Mouse (Mus musculus) forebrain, embryonic 13.5 days (tissue): ENCODE measurements around the gene Fam83g. TPM values are rescaled to one million over a fixed set of nuclear protein-coding genes. Genes with fewer than 3 reads are reported as not detected.
"Not testable (repeated sequence)": the region's sequence is repeated elsewhere in the genome, so short reads cannot be mapped to it uniquely, and the experiment has no call there.

Source experiments
- ATAC-seq: fragments of 200-750 bp; cut with Nextera tagmentation; 2 replicates; pipeline ENCODE4 v1.8.0; 2017
- H3K27ac ChIP-seq: fragments of 300-500 bp; sonication (generic); 2 replicates; pipeline ENCODE4 v1.5.1; 2015; ENCODE audit warnings: inconsistent platforms, mild to moderate bottlenecking, moderate library complexity
- H3K27me3 ChIP-seq: fragments of 300-500 bp; sonication (generic); 2 replicates; pipeline ENCODE4 v1.6.1; 2015; ENCODE audit warnings: mild to moderate bottlenecking, inconsistent platforms
- H3K36me3 ChIP-seq: fragments of 300-500 bp; sonication (generic); 2 replicates; pipeline ENCODE4 v1.6.1; 2015; ENCODE audit warnings: mild to moderate bottlenecking, inconsistent platforms; ENCODE audit not compliant: poor library complexity, severe bottlenecking
- H3K4me1 ChIP-seq: fragments of 300-500 bp; sonication (generic); 2 replicates; pipeline ENCODE4 v1.6.1; 2015; ENCODE audit warnings: inconsistent platforms
- H3K4me2 ChIP-seq: fragments of 300-500 bp; sonication (generic); 2 replicates; pipeline ENCODE4 v1.6.1; 2015; ENCODE audit warnings: inconsistent platforms, mild to moderate bottlenecking, moderate library complexity
- H3K4me3 ChIP-seq: fragments of 300-500 bp; sonication (generic); 2 replicates; pipeline ENCODE4 v1.5.1; 2015; ENCODE audit warnings: mild to moderate bottlenecking, inconsistent platforms
- H3K9ac ChIP-seq: fragments of 300-500 bp; sonication (generic); 2 replicates; pipeline ENCODE4 v1.6.1; 2015; ENCODE audit warnings: mild to moderate bottlenecking, inconsistent platforms
- H3K9me3 ChIP-seq: fragments of 300-500 bp; sonication (generic); replicated peaks from 2 replicates; pipeline ENCODE4 v1.6.1; 2016; ENCODE audit warnings: inconsistent platforms
- WGBS: fragments of 180-500 bp; shearing (Covaris S2); methylation state at CpG from one replicate; pipeline ENCODE4 v1.1.7; 2015; 5-methylcytosine and 5-hydroxymethylcytosine counted together
- polyA plus RNA-seq: library from polyadenylated mRNA; unstranded; fragments of >200 nt; fragmentation: Nextera tagmentation; extraction: Ambion mirVana; gene quantifications from 2 replicates; pipeline ENCODE4 v1.2.1, GENCODE M21; 2015

The Fam83g gene
- 0.32 and 0.33 TPM in 2 replicates for polyA plus RNA-seq

DNA sequence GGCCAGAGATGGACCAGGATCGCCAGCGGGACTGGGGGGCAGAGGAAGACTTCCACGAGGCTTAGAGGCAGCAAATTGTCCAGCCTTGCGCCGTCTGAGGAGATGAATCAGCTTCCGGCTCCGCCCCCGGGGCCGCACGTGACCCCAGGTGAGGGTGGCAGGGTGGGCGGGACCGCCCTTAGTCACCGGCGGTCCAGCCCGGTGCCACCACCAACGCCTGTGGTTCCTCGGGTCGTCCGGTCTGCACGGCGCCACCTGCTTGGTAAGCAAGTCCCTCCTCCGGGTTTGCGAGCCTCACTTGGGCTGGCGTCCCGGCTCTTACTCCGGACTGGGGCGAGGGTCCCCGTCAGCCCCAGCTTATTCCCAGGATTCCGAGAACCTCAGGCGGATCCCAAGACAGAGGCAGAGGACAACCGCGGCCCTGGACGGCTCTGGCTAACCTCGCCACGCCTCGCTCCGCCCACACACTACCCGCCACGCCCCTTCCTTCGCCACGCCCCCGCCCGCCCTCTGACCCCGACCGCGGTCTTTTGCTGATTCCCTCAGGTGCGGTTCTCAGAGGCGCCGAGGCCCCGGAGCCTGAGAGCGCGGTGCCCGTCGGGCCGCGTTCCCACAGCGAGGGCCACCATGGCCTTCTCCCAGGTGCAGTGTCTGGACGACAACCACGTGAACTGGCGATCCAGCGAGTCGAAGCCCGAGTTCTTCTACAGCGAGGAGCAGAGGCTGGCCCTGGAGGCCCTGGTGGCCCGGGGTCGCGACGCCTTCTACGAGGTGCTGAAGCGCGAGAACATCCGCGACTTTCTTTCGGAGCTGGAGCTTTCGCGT, at the start of gene Fam83g:
Gene Fam83g, plus strand, starts transcription at position 185 of the 825 bp plus-strand sequence.
- Histone ChIP-seq H3K4me1 (peaks cover 12% of the 10 kb centered on the region), H3K27ac (no peak within 1 kb of the TSS), H3K36me3 (no peaks in the 10 kb centered on the region), H3K4me3 (peak within 1 kb of the TSS; percentile 43), H3K27me3 (peaks cover 40% of the 10 kb centered on the region), H3K4me2 (peak within 1 kb of the TSS; percentile 64), H3K9ac (peak within 1 kb of the TSS; percentile 16), H3K9me3 (no peaks in the 10 kb centered on the region)
- ATAC-seq, result 0 out of 2 replicates have a peak, but pooled peaks have one; percentile 24
- WGBS, result 2% methylated on average over 75 of the region's 76 CpGs

DNA sequence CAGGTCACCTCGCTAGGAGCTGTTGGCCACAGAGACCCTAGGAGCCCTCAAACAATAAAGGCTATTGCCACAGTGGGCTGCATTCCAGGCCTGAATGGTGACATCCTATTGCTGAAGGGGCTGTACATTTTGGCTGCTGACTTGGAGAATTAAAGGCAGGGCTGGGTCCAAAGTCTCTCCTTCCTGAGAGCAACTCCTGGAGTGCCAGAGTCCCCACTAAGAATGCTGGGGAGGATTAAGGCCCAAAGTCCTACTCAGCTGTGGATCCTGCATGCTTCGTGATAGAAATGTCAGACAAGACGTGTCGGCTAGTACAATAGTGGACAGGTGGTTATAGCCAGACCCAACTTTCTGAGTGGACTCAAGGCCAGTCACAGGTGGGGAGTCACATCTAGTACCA, 47.6 kb upstream of the Fam83g start:
- not testable (repeated sequence) for H3K9me3 ChIP-seq, H3K4me3 ChIP-seq, H3K9ac ChIP-seq, H3K4me1 ChIP-seq, H3K36me3 ChIP-seq, ATAC-seq, H3K27ac ChIP-seq, H3K27me3 ChIP-seq, H3K4me2 ChIP-seq
- WGBS, result 90% methylated on average over 3 of the region's 4 CpGs

DNA sequence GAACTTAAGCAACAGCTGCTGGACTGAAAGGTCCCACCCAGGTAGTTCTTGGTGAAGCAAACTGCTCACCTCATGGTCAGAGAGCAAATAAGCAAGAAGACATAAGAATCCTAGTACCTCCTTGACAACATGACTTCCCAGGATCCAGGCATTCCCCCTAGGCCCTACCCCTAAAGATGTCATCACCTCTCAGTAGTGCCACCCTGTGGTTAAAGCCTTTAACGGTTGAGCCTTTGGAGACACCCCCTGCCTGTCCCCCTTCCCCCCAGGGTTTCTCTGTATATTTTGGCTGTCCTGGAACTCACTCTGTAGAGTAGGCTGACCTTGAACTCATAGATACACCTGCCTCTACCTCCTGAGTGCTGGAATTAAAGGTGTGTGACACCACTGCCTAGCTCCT, 46.5 kb upstream of the Fam83g start:
- Histone ChIP-seq H3K27ac (no peak overlapping the region), H3K9ac (no peak overlapping the region), H3K36me3 (no peaks in the 10 kb centered on the region), H3K4me3 (no peak overlapping the region), H3K4me2 (no peak overlapping the region), H3K9me3 (no peaks in the 10 kb centered on the region), H3K4me1 (no peaks in the 10 kb centered on the region), H3K27me3 (no peaks in the 10 kb centered on the region)
- 67% methylated on average over 1 of the region's 1 CpGs for WGBS
- ATAC-seq, result no peak

DNA sequence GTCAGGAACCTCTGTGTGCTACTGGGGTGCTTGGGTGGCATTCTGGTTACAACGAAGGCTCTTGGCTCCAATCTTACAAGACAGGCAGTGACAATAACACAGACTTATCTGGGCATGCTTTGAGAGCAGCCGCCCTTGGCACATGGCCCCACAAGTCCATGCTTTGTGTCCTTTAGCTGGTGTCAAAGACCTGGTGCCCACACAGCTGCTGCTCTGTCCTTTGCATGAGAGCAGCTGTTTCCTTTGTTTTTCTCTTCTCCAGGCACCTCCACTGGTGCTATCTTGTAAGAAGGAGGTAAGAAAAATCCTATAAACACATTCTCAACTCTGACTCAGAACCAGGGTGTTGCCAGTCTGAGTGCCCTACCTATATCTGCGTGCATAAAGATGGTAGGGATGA, 46.0 kb upstream of the Fam83g start:
- Histone ChIP-seq H3K4me2 (no peak overlapping the region), H3K9me3 (no peaks in the 10 kb centered on the region), H3K27me3 (no peaks in the 10 kb centered on the region), H3K4me1 (no peaks in the 10 kb centered on the region), H3K4me3 (no peak overlapping the region), H3K36me3 (no peaks in the 10 kb centered on the region), H3K9ac (no peak overlapping the region), H3K27ac (no peak overlapping the region)
- 89% methylated on average over 3 of the region's 3 CpGs for WGBS
- no peak for ATAC-seq

DNA sequence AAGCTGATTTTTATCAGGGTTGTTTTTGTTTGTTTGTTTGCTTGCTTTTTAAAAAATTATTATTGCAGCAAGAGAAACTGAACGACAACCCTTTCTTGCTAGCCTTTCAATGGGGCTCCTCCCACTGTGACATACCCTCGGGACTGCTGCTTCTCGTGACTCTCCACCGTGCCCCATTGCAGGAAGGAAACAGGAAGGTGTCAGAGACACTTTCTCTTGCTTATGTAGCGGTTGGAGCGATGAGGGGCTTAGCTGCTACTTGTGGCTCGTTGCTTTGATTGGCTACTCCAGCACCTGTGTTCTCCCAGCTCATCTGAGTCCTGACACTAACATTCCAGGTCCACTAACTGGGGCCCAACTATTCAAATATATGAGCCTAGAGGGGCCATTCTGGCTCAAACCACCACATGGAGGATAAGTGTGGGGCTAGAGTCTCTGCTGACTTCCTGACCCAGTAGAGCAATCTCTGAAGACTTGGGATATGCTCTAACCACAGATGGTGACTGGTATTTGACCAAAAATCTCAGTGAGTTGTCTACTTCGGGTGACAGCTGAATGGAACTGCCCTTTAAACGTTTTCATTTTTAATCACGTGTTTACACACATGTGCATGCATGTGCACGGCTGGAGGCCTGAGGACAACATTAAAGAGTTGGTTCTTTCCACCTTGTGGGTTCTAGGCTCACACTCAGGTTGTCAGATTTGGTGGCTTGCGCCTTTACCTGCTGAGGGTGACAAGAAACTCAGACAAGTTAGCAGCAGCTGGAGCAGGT, 44.9 kb upstream of the Fam83g start:
- H3K4me1 ChIP-seq, result no peaks in the 10 kb centered on the region
- no peak overlapping the region for H3K4me3 ChIP-seq
- no peak for ATAC-seq
- no peaks in the 10 kb centered on the region for H3K36me3 ChIP-seq
- no peak overlapping the region for H3K9ac ChIP-seq
- H3K4me2 ChIP-seq, result no peak overlapping the region
- H3K27ac ChIP-seq, result no peak overlapping the region
- H3K9me3 ChIP-seq, result no peaks in the 10 kb centered on the region
- 86% methylated on average over 12 of the region's 12 CpGs for WGBS
- no peaks in the 10 kb centered on the region for H3K27me3 ChIP-seq

DNA sequence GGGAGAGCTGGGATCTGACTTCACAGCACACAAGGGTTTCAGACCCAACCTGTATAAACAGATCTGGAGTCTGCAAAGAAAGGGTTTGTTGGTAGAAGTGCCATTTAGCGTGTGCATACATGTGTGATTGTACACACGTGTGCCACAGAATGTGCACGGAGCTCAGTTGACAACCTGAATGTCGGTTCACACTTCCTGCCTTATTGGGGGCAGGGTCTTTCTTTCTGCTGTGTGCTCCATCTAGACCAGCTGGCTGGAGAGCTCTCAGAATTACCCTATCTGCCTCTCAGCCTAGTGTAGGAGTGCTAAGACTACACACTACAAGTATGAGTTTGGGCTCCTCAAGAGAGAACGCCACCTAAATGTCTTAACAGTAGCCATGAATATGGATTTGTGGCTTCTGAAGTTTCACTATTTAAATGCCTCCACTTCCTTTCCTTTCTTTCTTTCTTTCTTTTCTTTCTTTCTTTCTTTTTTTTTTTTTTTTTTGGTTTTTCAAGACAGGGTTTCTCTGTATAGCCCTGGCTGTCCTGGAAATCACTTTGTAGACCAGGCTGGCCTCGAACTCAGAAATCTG, 44.2 kb upstream of the Fam83g start:
- 92% methylated on average over 6 of the region's 6 CpGs for WGBS
- H3K27ac ChIP-seq, result no peak overlapping the region
- no peak for ATAC-seq

DNA sequence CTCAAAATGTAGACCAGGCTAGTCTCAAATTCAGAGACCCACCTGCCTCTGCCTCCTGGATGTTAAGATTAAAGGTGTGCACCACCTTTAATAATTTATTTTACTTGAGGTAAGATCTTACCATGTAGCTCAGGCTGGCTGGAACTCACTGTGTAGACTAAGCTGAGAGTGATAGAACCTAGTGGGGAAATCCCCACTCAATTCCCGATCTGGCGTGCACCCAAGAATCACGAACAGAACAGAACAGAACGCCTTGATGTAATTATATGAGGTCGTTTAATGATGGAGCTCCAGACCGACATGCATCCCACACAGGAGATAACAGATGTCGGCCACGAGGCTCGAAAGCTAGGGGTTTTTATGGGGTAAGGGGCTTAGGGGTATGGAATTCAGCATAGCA, 43.3 kb upstream of the Fam83g start:
- not testable (repeated sequence) for H3K9ac ChIP-seq, H3K27me3 ChIP-seq, H3K4me3 ChIP-seq, H3K9me3 ChIP-seq, H3K36me3 ChIP-seq, H3K27ac ChIP-seq, ATAC-seq, H3K4me2 ChIP-seq, H3K4me1 ChIP-seq
- WGBS, result 70% methylated on average over 9 of the region's 9 CpGs

More for the DNA sequence above, 44.2 kb upstream of the Fam83g start:
- no peaks in the 10 kb centered on the region for H3K4me1 ChIP-seq
- no peak overlapping the region for H3K4me3 ChIP-seq
- H3K9ac ChIP-seq, result no peak overlapping the region
- no peak overlapping the region for H3K4me2 ChIP-seq
- H3K9me3 ChIP-seq, result no peaks in the 10 kb centered on the region
- H3K27me3 ChIP-seq, result no peaks in the 10 kb centered on the region
- no peaks in the 10 kb centered on the region for H3K36me3 ChIP-seq

DNA sequence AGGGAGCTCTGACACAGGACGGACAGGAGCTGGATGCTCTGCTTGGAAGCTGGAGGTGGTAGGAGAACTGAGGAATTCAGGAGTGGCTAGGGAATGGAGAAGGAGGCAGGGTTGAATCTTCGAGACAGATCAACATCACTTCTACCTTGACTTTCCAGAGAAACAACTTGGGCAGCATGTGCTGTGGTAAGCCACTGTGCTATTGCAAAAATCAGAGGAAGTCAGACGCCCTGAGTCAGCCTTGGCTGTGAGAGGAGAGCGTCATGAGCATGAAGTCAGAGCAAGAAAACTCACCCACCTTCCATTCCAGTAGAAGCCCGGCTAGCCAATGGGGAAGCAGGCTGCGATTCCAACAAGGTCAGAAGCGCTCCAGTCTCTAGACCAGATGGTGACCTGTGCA, 41.8 kb upstream of the Fam83g start:
- no peak overlapping the region for H3K4me2 ChIP-seq
- 84% methylated on average over 7 of the region's 7 CpGs for WGBS
- no peaks in the 10 kb centered on the region for H3K9me3 ChIP-seq
- no peaks in the 10 kb centered on the region for H3K36me3 ChIP-seq
- H3K27ac ChIP-seq, result no peak overlapping the region
- no peak overlapping the region for H3K4me3 ChIP-seq
- no peaks in the 10 kb centered on the region for H3K4me1 ChIP-seq
- no peak for ATAC-seq
- H3K9ac ChIP-seq, result no peak overlapping the region
- 0 out of 2 replicates have a peak, but pooled peaks cover 3% of the 10 kb centered on the region for H3K27me3 ChIP-seq

DNA sequence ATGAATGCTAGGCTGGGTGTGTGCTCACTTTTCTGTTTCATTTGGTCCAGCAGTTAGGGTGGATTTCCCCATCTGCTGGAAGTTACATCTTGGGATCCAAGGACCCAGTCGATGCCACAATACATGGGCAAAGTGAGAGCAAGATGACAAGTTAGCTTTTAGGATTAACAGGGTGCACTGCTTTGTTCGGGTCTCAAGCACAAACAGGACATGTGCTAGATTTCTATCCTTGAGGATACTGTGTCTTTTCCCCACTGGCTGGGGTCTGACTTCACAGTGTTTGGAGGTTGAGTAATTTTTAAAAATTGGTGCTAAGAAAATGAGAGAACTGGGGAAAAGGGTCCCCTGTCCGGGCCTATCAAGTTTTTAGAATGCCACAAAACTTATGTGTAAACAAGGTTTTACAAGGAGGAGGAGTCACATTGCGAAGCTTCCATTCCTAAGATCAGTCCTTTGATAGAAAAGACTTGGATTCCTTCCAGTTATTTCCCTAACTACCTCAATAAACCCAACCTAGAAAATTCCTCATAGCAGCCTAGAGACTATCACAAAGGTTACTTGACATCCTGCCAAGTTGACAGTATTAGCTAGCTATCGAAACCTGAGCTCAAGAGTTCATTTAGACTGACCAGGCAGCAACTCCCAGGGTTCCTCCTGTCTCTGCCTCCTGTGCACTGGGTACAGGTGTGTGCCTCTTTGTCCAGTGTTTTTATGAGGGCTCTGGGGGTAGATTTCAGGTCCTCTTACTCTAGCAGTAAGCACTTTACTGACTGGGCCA, 40.5 kb upstream of the Fam83g start:
- no peak for ATAC-seq
- Histone ChIP-seq H3K4me3 (no peak overlapping the region), H3K4me1 (no peaks in the 10 kb centered on the region), H3K4me2 (no peak overlapping the region), H3K9me3 (no peaks in the 10 kb centered on the region), H3K27me3 (0 out of 2 replicates have a peak, but pooled peaks cover 3% of the 10 kb centered on the region), H3K27ac (no peak overlapping the region), H3K36me3 (no peaks in the 10 kb centered on the region), H3K9ac (no peak overlapping the region)
- WGBS, result 83% methylated on average over 5 of the region's 5 CpGs

DNA sequence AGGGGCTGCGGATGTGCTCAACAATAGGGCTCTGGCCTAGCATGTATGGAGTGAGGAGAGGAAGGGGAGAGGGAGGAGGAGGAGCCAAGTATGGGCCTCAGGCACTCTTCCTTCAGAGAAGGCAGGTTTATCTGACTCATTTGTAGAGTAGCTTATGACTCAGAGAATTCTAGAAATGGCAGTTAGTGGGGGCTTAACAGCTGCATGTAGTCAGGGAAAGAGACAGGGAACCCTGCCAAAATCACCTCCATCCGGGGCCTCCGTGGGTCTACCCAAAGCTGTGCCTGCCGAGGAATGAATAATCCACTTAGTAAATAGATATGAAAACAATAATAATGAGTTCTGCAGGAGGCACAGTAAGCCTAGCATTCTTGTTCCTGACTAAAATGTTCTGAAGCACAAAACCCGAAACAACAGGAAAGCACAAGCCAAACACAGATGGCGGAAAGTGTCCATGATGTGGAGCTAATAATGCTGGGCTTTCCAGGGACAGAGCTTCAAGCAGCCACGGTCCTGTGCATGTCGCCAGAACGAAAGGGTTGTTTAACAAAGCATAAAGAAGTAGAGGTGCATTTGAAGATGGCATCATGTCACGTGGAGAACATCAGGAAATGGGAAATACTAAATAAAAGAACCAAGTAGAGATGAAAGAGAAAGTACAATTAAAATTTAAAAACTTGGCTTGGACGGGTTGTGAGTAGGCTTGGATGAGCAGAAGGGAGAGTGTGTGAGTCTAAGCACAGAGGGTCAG, 39.1 kb upstream of the Fam83g start:
- Histone ChIP-seq H3K9ac (no peak overlapping the region), H3K9me3 (no peaks in the 10 kb centered on the region), H3K27ac (no peak overlapping the region), H3K4me2 (no peak overlapping the region), H3K4me3 (no peak overlapping the region), H3K27me3 (0 out of 2 replicates have a peak, but pooled peaks cover 3% of the 10 kb centered on the region), H3K4me1 (no peaks in the 10 kb centered on the region), H3K36me3 (no peaks in the 10 kb centered on the region)
- ATAC-seq, result no peak
- WGBS, result 66% methylated on average over 11 of the region's 11 CpGs

DNA sequence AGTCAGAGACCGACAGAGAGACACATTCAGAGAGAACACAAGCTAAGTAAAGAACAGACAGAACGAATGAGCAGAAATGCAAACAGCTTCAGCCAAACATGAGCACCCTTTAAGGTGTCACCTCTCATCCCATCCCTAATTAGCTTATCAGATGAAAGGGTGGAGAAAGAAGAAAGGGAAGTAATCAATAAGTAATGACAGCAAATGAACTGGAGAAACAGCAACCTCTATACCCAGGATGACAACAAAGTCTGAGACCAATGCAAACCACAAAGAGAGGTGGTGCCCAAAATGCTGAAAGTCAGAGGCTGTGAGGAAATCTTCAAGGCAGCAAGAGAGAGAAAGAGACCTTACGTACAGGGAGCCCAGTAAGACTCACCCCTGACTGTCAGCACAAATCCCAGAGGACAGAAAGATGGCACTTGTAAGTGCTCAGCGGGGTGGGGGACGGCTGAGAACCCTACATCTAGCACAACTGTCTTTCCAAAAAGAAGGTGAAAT, 38.5 kb upstream of the Fam83g start:
- 0 out of 2 replicates have a peak, but pooled peaks cover 3% of the 10 kb centered on the region for H3K27me3 ChIP-seq
- no peak overlapping the region for H3K27ac ChIP-seq
- H3K9ac ChIP-seq, result no peak overlapping the region
- H3K4me3 ChIP-seq, result no peak overlapping the region
- no peak overlapping the region for H3K4me2 ChIP-seq
- no peak for ATAC-seq
- no peaks in the 10 kb centered on the region for H3K4me1 ChIP-seq
- no peaks in the 10 kb centered on the region for H3K9me3 ChIP-seq
- H3K36me3 ChIP-seq, result no peaks in the 10 kb centered on the region
- WGBS, result 76% methylated on average over 5 of the region's 5 CpGs
